Mouse (Mus musculus) spleen, adult 2 months (tissue): ENCODE results near the gene Dtd1. TPM values are rescaled to one million over a fixed set of nuclear protein-coding genes. Genes with fewer than 3 reads are reported as not detected.

Experiments used
- DNase-seq, 2 experiments: peaks; one replicate each; pipeline versions ENCODE4 v3.0.0 to v3.0.0-alpha.2; 2012 to 2021; ENCODE audit warnings: low spot score in 2 of 2, low read depth in 1 of 2
- H3K27ac ChIP-seq: fragments of 200-500 bp; 2 replicates; pipeline ENCODE4 v1.5.1; 2012; ENCODE audit warnings: low read length, inconsistent platforms; ENCODE audit not compliant: insufficient read depth
- H3K27me3 ChIP-seq: fragments of 200-500 bp; 2 replicates; pipeline ENCODE4 v1.6.1; 2012; ENCODE audit warnings: mild to moderate bottlenecking, moderate library complexity, low read length, inconsistent platforms; ENCODE audit not compliant: control insufficient read depth, insufficient read depth
- H3K36me3 ChIP-seq: fragments of 200-500 bp; 2 replicates; pipeline ENCODE4 v1.6.1; 2012; ENCODE audit warnings: mild to moderate bottlenecking, low read length, inconsistent platforms; ENCODE audit not compliant: control insufficient read depth, insufficient read depth
- H3K4me1 ChIP-seq: fragments of 200-500 bp; 2 replicates; pipeline ENCODE4 v1.6.1; 2011; ENCODE audit warnings: inconsistent platforms; ENCODE audit not compliant: control insufficient read depth, insufficient read depth, insufficient read length
- H3K4me3 ChIP-seq: fragments of 200-500 bp; 2 replicates; pipeline ENCODE4 v1.5.1; 2011; ENCODE audit warnings: mild to moderate bottlenecking, inconsistent platforms; ENCODE audit not compliant: insufficient read depth, insufficient read length; ENCODE audit errors: extremely low read depth
- CTCF ChIP-seq: fragments of 200-500 bp; IDR thresholded peaks from 2 replicates; pipeline ENCODE4 v1.5.1; 2011; ENCODE audit warnings: mild to moderate bottlenecking, inconsistent platforms; ENCODE audit not compliant: insufficient read depth, insufficient read length, insufficient replicate concordance; ENCODE audit errors: extremely low read depth
- POLR2A ChIP-seq: fragments of 200-500 bp; IDR thresholded peaks from 2 replicates; pipeline ENCODE4 v1.6.1; 2011; ENCODE audit warnings: low read depth, low read length, inconsistent platforms
- WGBS: fragments of 180-500 bp; shearing (Covaris S2); methylation state at CpG from one replicate; pipeline ENCODE4 v1.1.7; 2018; 5-methylcytosine and 5-hydroxymethylcytosine counted together
- polyA plus RNA-seq: library from polyadenylated mRNA; depleted of rRNA; stranded (reverse); fragments of >200 nt; gene quantifications from 2 replicates; pipeline ENCODE4 v1.2.3, GENCODE M21; 2012

The Dtd1 gene
- polyA plus RNA-seq, 1 experiment, result 7.4 TPM

- TF ChIP-seq CTCF (no peak), POLR2A (no peak)
- H3K36me3 ChIP-seq, result no peaks in the 10 kb centered on the region
- no peaks in the 10 kb centered on the region for H3K27me3 ChIP-seq
- H3K4me3 ChIP-seq, result no peak overlapping the region
- no peaks in the 10 kb centered on the region for H3K4me1 ChIP-seq
- no peak overlapping the region for H3K27ac ChIP-seq
- 88% methylated on average over 5 of the region's 5 CpGs for WGBS
- DNase-seq, result no peak
Measured at GRCm38 (mm10) chr2:144743316-144743715, 143.6 kb downstream of the Dtd1 start.

- no peaks in the 10 kb centered on the region for H3K36me3 ChIP-seq
- H3K4me1 ChIP-seq, result no peaks in the 10 kb centered on the region
- H3K4me3 ChIP-seq, result no peak overlapping the region
- H3K27ac ChIP-seq, result no peak overlapping the region
- no peaks in the 10 kb centered on the region for H3K27me3 ChIP-seq
- TF ChIP-seq CTCF, result no peak
- TF ChIP-seq POLR2A, result no peak
- WGBS, result 92% methylated on average over 2 of the region's 2 CpGs
- no peak for DNase-seq
Measured at GRCm38 (mm10) chr2:144745266-144745665, 145.6 kb downstream of the Dtd1 start.

DNA sequence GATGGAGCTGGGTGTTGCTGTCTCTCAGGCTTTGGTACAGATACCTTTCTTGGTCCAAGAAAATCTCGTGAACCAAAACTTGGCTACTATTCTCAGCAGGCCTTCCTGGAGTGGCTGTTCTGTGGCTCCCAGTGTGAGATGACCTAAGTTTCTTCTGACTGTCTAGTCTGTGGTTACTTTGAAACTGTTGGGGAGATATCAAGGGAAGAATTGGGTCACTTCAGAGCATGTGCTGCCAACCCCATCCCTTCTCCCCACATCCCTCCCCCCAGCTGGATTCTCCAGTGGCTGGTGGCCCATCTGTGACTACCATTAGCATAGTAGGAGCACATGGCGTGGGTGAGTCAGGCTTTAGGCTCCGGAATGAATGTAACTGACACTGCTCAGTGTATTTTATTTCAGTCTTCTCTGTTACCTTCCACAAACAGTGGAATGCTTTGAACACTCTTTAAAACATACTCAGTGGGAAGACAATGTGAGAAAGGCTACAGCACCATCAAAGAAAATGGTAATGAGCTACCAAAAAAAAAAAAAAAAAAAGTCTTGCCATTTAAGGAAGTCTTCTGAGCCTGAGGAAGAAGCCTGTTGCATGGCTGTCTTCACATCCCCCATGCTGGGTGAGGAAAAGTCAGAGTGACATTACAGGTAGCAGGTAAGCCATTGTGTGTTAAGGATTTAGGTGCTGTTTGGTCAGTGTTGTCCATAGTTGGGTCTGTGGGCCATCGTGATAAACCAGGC lies 146.5 kb downstream of the Dtd1 start:
- 89% methylated on average over 4 of the region's 4 CpGs for WGBS
- Histone ChIP-seq H3K36me3 (no peaks in the 10 kb centered on the region), H3K27me3 (no peaks in the 10 kb centered on the region), H3K27ac (no peak overlapping the region), H3K4me1 (no peaks in the 10 kb centered on the region), H3K4me3 (no peak overlapping the region)
- DNase-seq, result no peak
- no peak for TF ChIP-seq POLR2A
- TF ChIP-seq CTCF, result no peak

DNA sequence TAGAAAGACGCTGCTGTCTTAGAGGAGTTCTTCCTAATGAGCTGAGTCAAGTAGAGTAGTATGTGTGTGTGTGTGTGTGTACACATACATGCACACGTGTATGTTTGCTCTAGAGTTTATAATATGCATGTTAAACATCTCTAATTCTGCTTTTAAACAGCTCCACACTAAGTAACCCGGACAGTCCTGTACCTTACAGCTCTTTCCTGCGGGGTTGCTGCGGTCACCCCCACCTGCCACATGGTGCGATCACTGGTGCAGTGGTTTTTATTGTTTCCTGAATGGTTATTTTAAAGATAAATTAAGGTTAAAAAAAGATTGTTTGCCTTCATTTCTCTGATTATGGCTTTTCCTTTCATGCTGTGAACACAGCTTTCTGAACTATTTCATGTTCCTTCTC lies 153.9 kb downstream of the Dtd1 start:
- TF ChIP-seq POLR2A (no peak), CTCF (no peak)
- H3K4me1 ChIP-seq, result no peaks in the 10 kb centered on the region
- H3K27me3 ChIP-seq, result no peaks in the 10 kb centered on the region
- no peaks in the 10 kb centered on the region for H3K36me3 ChIP-seq
- no peak overlapping the region for H3K27ac ChIP-seq
- no peak overlapping the region for H3K4me3 ChIP-seq
- DNase-seq, result no peak
- WGBS, result 6% methylated on average over 6 of the region's 6 CpGs

DNA sequence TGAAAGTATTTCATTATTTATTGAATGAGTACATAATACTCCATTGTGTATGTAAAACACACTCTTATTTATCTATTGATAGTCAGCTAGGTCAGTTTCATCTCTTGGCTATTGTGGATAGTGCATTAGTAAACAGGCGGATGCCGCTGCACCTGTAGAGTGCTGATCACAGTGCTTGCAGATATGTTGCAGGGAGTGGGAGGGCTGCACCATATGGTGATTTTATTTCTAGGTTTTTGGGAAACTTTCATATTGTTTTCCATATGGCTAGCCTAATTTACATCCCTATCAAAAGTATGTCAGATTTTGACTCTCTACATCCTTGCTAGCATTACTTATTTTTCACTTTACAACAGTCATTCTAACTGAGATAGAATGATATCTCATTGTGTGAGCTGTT lies 155.3 kb downstream of the Dtd1 start:
- TF ChIP-seq CTCF, result no peak
- no peak for TF ChIP-seq POLR2A
- no peaks in the 10 kb centered on the region for H3K4me1 ChIP-seq
- H3K27me3 ChIP-seq, result no peaks in the 10 kb centered on the region
- no peak overlapping the region for H3K4me3 ChIP-seq
- H3K27ac ChIP-seq, result no peak overlapping the region
- WGBS, result 96% methylated on average over 2 of the region's 2 CpGs
- no peaks in the 10 kb centered on the region for H3K36me3 ChIP-seq
- DNase-seq, result no peak

DNA sequence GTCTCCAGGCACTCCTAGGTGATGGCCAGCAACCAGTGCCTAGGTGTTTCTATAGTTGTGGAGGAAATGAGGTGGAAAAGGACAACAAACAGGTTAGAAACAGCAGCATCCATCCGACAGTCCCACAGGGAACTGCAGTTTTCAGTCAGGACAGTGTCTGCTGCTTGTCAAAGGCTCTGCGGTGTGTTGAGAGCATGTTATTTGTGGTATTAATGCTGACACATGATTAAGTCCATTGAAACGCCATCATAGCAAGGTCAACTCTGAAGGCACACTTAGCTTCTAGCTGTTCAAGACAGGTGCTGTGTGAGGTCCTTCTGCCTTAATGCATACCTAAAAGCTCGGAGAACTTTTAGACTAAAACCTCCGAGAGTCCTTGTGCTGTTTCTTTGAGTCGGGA lies 161.0 kb downstream of the Dtd1 start:
- Histone ChIP-seq H3K36me3 (no peaks in the 10 kb centered on the region), H3K27ac (no peak overlapping the region), H3K27me3 (no peaks in the 10 kb centered on the region), H3K4me1 (no peaks in the 10 kb centered on the region), H3K4me3 (no peak overlapping the region)
- no peak for DNase-seq
- 90% methylated on average over 6 of the region's 6 CpGs for WGBS
- TF ChIP-seq CTCF, result no peak
- no peak for TF ChIP-seq POLR2A

DNA sequence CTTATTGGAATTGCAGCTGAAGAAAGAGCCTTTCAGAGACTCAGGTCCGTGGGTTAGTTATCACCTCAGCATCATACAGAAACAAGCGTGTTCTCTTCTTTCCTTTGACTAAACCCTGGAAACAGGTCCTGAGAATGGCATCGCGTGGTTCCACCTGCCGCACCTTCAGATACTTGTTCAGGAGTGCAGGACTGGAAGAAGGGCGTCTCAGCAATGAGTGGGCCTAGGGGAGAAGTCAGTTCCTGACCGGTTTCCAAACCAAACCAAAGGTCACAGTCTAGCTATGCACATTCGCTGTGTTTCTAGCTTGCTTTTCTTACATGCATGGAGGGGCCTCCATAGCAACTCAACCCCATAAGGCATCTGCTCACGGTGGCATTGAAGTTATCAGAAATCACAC lies 164.0 kb downstream of the Dtd1 start:
- Histone ChIP-seq H3K4me1 (no peaks in the 10 kb centered on the region), H3K27me3 (no peaks in the 10 kb centered on the region), H3K27ac (no peak overlapping the region), H3K36me3 (no peaks in the 10 kb centered on the region), H3K4me3 (no peak overlapping the region)
- no peak for DNase-seq
- TF ChIP-seq CTCF, result no peak
- no peak for TF ChIP-seq POLR2A
- 91% methylated on average over 9 of the region's 9 CpGs for WGBS
